Mouse (Mus musculus): ENCODE measurements around the gene Adgra1.

GRCm38 (mm10) chr7:139822301-139823010 lies 11.5 kb upstream of the Adgra1 start:
- TF ChIP-seq POLR2A (IDR thresholded peaks at IDR 0.05; ENCODE audit: low read depth, low read length) = no peak
- TF ChIP-seq CTCF (conservative IDR thresholded peaks at IDR 0.05; ENCODE audit: insufficient read depth, insufficient read length, low read depth, low read length) = no peak
